Mouse (Mus musculus) spleen, postnatal 36 days (tissue): Measurements from ENCODE around the gene Mlf2.
"Not testable (repeated sequence)": the region's sequence is repeated elsewhere in the genome, so short reads cannot be mapped to it uniquely, and the experiment has no call there.

Source experiments
- DNase-seq, 2 experiments: peaks; one replicate each; pipeline ENCODE4 v3.0.0; 2022; ENCODE audit warnings: low spot score in 2 of 2, mixed read lengths in 1 of 2

Mlf2 gene

DNA sequence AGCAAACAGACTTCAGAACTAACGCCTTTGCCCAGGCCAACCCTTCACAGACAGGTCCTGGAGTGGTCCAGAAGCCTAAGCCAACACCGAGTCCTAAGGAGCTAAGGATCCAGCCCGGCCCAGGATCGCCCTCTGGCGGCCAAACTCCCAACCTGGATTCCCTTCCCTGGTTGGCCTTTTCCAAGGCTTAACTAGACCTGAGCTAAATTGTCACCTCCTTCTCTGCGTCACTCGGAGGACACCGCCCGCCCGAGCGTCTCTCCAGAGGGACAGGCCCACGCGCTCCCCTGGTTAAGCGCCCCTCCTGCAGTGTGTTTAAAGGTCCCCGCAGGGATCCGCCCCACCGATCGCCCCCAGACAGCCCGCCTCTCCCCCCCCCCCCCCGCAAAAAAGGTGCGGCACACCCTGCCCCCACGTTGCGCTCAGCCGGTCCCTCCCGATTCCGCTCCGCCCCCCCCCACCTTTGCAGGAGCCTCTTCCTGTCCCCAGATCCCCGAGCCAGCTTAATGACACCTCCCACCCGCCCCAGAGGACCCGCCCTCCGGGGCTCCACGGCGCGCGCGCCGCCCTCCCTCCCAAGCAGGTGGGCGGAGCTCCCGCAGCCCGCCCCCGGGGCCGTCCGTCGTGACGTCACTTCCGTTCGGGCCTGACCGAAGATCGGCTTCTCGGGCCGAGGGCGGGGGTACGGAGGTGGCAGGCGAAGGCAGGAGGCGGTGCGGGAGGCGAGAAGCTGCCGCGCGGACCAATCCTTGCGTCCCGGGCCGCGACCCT lies at the start of gene Mlf2:
Gene Mlf2 (plus strand): TSS at position 633 of the 771 bp plus-strand sequence.
- DNase-seq = peak; percentile 96 to 97

- no peak for DNase-seq
Measured at GRCm38 (mm10) chr6:124881821-124882220, 49.4 kb upstream of the Mlf2 start.

GRCm38 (mm10) chr6:124883351-124883750 lies 47.8 kb upstream of the Mlf2 start:
- no peak for DNase-seq

DNA sequence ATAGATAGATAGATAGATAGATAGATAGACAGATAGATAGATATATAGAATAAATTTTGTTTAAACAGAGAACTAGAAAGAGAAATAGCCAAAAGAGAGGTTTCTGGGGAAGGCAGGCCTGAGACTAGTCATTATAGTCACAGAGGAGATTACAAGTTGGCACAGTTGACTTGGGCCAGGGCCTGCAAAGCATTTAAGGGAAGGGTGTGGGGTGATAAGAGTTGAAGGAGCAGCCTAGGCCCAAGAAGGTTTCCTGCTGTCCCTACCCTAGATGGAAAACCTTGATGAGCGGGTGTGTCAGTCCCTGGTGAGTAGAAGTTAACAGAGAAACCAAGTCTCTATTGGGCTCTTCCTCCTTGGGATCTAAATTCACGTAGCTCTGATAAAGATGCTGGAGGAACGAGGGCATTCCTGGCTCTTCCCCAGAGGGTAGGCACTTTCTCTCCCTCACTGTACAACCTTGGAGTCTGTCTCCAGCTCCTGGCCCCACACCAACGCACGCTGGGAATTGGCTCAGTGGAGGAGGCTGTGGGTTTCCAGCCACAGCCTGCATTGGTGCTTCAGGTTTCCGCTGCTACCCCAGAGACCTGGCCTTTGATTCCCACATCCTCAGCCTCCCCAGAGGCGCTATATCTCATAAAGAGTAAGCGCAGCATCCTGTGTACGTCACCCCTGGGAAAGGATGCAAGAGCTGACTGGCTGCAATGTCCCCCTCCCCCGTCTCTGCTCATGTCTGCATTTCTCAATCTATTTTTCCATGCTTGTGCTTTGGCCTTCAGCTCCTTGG lies 46.3 kb upstream of the Mlf2 start:
- DNase-seq = no peak

- no peak for DNase-seq
Measured at GRCm38 (mm10) chr6:124885956-124886381, 45.2 kb upstream of the Mlf2 start.

- DNase-seq = no peak
Measured at GRCm38 (mm10) chr6:124887986-124888385, 43.2 kb upstream of the Mlf2 start, which contains the start of gene Cd4. TSS of gene Cd4 (minus strand) at chr6:124888221.

- no peak for DNase-seq
Measured at GRCm38 (mm10) chr6:124888555-124889125, 42.5 kb upstream of the Mlf2 start.

DNA sequence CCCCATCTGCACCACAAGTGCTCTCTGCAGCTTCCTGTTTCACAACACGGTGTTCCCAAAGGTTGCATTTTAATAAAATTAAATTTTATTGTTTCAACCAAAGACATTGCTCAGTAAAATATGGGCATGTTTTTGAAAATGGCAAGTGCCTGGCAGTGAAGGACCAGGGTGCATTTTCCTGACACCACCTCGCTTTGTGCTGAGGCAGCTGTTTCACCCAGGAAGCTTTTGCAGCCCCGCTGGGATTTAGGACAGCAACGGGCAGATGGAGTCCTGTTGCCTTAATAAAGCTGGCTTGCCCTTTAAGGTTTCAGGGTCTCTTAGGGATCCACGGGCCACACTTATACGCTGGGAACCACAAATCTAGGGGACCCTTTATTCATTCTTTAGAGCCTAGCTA lies 40.2 kb upstream of the Mlf2 start:
- no peak for DNase-seq

DNA sequence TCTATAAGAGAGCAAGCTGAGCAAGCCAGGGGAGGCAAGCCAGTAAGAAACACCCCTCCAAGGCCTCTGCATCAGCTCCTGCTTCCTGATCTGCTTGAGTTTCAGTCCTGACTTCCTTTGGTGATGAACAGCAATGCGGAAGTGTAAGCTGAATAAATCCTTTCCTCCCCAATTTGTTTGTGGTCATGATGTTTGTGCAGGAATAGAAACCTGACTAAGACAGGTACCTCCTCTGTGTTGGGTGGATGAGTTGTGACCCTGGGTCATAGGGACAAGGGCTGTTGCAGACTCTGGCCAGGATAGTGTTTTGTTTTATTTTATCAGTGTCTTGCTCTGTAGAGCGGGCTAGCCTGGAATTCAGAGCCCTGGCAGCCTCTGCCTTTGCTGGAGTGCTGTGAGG lies 37.1 kb upstream of the Mlf2 start:
- DNase-seq = not testable (repeated sequence)

DNA sequence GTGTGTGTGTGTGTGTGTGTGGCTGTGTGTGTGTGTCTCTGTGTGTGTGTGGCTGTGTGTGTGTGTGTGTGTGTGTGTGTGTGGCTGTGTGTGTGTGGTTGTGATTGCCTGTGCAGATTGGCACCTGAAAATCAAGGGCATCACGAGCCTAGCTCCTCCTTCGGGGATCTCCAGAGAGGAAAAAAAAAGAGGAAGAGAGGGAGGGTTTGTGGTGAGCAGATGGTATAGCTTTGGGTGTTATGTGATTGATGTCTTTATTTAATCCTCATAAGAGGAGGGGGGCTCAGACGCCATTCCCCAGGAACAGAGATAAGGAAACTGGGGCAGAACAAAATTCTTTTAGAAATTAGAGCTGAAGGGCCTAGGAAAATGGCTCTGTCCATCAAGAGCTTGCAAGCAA lies 32.8 kb upstream of the Mlf2 start:
- peak; percentile 68 to 74 for DNase-seq

DNA sequence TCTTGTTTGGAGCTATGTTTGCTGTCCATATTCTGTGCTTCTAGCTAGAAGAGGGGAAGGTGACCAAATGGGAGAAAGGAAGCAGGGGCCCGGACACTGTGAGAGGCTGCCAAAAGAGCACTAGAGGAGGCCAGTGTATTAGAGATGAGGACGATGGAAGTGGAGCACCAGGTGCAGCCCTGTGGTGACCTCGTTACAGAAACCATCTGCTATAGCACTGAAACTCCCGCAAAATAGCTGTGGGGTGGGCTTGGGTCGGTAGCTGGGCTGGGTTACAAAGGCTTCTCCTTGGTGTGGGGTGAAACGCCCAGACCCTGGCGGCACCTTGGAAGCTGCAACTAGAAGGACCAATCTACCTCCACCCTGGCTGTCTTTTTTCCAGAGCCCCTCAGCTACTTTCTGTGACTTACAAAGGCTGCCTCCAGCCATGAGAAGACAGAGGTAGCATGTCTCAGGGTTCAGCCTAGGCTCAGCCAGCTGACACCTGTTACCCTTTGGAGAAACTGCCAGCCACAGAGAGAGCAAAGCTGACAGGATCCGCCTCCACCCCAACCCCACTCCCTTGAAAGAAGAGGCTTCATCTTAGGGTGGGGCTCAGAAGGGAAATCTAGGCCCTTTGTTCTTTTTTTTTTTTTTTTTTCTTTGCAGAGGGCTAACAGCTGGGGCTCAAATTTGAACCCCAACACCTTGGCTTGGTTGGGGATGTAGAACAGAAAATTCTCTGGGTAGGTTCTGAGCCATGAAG lies 31.0 kb upstream of the Mlf2 start:
- peak; percentile 44 to 49 for DNase-seq

- peak; percentile 49 to 61 for DNase-seq
Measured at GRCm38 (mm10) chr6:124900801-124901480, 30.2 kb upstream of the Mlf2 start.

DNA sequence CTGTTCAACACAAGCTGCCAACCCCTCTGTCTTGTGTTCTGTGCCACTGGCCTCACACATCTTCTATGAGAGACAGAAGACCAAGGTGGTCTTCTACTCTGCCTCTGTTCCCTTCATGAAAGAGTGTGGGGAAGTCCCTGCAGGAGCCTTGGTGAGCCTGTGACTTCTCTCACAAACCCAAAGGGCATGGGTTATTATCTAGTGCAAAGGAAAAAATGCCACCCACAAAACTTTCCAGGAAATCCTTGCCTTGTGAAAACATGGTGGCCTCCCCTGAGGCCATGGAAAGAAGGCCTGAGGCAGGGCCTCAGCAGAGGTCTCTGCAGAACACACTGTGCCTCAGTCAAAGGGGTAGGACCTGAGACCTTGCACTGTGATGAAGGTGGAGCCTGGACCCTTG lies 29.3 kb upstream of the Mlf2 start:
- no peak for DNase-seq

DNA sequence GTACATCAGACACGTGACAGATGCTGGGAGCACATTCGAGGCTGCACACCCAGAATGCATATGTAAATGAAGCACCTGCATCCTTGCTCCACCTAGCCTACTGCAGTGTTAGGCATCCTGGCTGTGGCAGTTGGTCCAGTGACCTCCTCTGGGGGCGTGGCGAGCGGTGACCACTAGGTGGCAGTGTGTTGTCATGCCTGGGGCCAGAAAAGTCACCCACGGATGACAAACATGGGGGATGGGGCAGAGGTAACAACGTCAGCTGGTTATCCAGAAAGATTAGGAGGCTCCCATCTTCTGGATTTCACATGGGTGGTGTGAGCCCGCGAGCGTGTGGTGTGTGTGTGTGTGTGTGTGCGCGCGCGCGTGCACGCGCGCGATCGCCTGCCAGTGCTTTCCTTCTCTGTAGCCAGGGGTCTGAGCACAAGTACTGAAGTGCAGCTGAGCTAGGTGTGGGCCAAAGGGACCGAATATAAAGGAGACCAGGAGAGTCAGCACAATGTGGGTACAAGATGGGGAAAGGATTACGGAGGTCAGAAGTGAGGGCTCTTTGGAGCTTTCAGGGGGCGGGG lies 27.5 kb upstream of the Mlf2 start:
- DNase-seq = peak; percentile 90 to 93

- peak; percentile 48 to 61 for DNase-seq
Measured at GRCm38 (mm10) chr6:124904161-124904981, 26.8 kb upstream of the Mlf2 start.

GRCm38 (mm10) chr6:124904991-124905860 lies 26.0 kb upstream of the Mlf2 start:
- DNase-seq = no peak

GRCm38 (mm10) chr6:124907767-124908166 lies 23.4 kb upstream of the Mlf2 start:
- no peak for DNase-seq

GRCm38 (mm10) chr6:124910032-124910431 lies 21.2 kb upstream of the Mlf2 start:
- no peak for DNase-seq
